Mouse (Mus musculus): ENCODE results near the gene Gngt2. TPM values are rescaled to one million over a fixed set of nuclear protein-coding genes. Genes with fewer than 3 reads are reported as not detected.

Gene Gngt2
- total RNA-seq, 4 experiments from 2014 or later = 14.7 to 19.0 (median 17.1) TPM

Other genes starting within 250 kb of the Gngt2 start
- gene Ngfr, start 249.5 kb upstream of the Gngt2 start, total RNA-seq (2022) = 1 to 10 TPM; 4.0 to 6.0 (median 5.2) TPM
- gene Phb, start 170.3 kb upstream of the Gngt2 start, total RNA-seq (2022) = 100 to 1,000 TPM; 283 to 358 (median 307) TPM
- 10 to 100 TPM; 44.7 to 57.9 (median 51.7) TPM for gene Zfp652, start 124.5 kb upstream of the Gngt2 start, total RNA-seq (2022)
- gene B130006D01Rik, start 113.6 kb upstream of the Gngt2 start, total RNA-seq (2022) = 1 to 10 TPM in 2 of 4 experiments, under 1 TPM in 2; 0.67 to 2.3 (median 1.1) TPM
- 100 to 1,000 TPM in 2 of 4 experiments, 10 to 100 TPM in 2; 61.9 to 148 (median 104) TPM for gene Phospho1, start 12.7 kb upstream of the Gngt2 start, total RNA-seq (2022)
- 10 to 100 TPM in 3 of 4 experiments, 1 to 10 TPM in 1; 8.9 to 14.3 (median 12.2) TPM for gene Abi3, start 5.3 kb downstream of the Gngt2 start, total RNA-seq (2022)
- gene B4galnt2, start 77.7 kb downstream of the Gngt2 start, total RNA-seq (2022) = not detected
- under 1 TPM; 0.26 to 0.83 (median 0.43) TPM for gene Igf2bp1, start 168.7 kb downstream of the Gngt2 start, total RNA-seq (2022)
- not detected for gene Gip, start 187.3 kb downstream of the Gngt2 start, total RNA-seq (2022)
- gene Snf8, start 197.7 kb downstream of the Gngt2 start, total RNA-seq (2022) = 10 to 100 TPM; 77.6 to 95.6 (median 86.3) TPM
- 10 to 100 TPM; 53.9 to 60.0 (median 57.0) TPM for gene Ube2z, start 228.2 kb downstream of the Gngt2 start, total RNA-seq (2022)
- gene Atp5g1, start 238.5 kb downstream of the Gngt2 start, total RNA-seq (2022) = 100 to 1,000 TPM; 227 to 500 (median 292) TPM

Measured in adrenal gland, adult 8-10 months (tissue).